Mouse (Mus musculus) lung, embryonic 14.5 days (tissue): ENCODE results near the gene Kansl3. TPM values are rescaled to one million over a fixed set of nuclear protein-coding genes. Genes with fewer than 3 reads are reported as not detected.

ENCODE experiments used
- ATAC-seq: fragments of 200-750 bp; cut with Nextera tagmentation; 2 replicates; pipeline ENCODE4 v1.8.0; 2017; ENCODE audit warnings: mild to moderate bottlenecking, moderate TSS enrichment, moderate library complexity; ENCODE audit not compliant: insufficient read depth
- DNase-seq: peaks from one replicate; pipeline ENCODE4 v3.0.0-alpha.2; 2015
- H3K27ac ChIP-seq: fragments of 300-500 bp; sonication (generic); 2 replicates; pipeline ENCODE4 v1.5.1; 2014; ENCODE audit warnings: low read depth, mild to moderate bottlenecking, moderate library complexity
- H3K27me3 ChIP-seq: fragments of 300-500 bp; sonication (generic); 2 replicates; pipeline ENCODE4 v1.6.1; 2014; ENCODE audit warnings: low read length, control low read depth; ENCODE audit not compliant: insufficient read depth
- H3K36me3 ChIP-seq: fragments of 300-500 bp; sonication (generic); 2 replicates; pipeline ENCODE4 v1.6.1; 2014; ENCODE audit warnings: control low read depth; ENCODE audit not compliant: insufficient read depth
- H3K4me1 ChIP-seq: fragments of 300-500 bp; sonication (generic); 2 replicates; pipeline ENCODE4 v1.6.1; 2014; ENCODE audit warnings: antibody characterized with exemption, control low read depth; ENCODE audit not compliant: insufficient read depth
- H3K4me2 ChIP-seq: fragments of 300-500 bp; sonication (generic); 2 replicates; pipeline ENCODE4 v1.6.1; 2014; ENCODE audit warnings: mild to moderate bottlenecking
- H3K4me3 ChIP-seq: fragments of 300-500 bp; sonication (generic); 2 replicates; pipeline ENCODE4 v1.5.1; 2014; ENCODE audit warnings: low read depth, low read length
- H3K9ac ChIP-seq: fragments of 300-500 bp; sonication (generic); 2 replicates; pipeline ENCODE4 v1.6.1; 2014
- H3K9me3 ChIP-seq: fragments of 300-500 bp; sonication (generic); 2 replicates; pipeline ENCODE4 v1.6.1; 2016; ENCODE audit warnings: low read depth, low read length, control low read depth
- CTCF ChIP-seq: IDR thresholded peaks from 2 replicates; pipeline ENCODE4 v1.5.1; 2016; ENCODE audit warnings: antibody characterized with exemption, low read depth
- WGBS: fragments of 180-500 bp; shearing (Covaris S2); extraction: QIAGEN DNeasy Blood & Tissue Kit; methylation state at CpG from one replicate; pipeline ENCODE4 v1.1.7; 2014; 5-methylcytosine and 5-hydroxymethylcytosine counted together
- polyA plus RNA-seq: library from polyadenylated mRNA; unstranded; fragments of >200 nt; fragmentation: Nextera tagmentation; extraction: Ambion mirVana; gene quantifications from 2 replicates; pipeline ENCODE4 v1.2.1, GENCODE M21; 2014

Gene Kansl3
- polyA plus RNA-seq, 1 experiment from 2014 or later = 46.3 TPM

- no peak overlapping the region for H3K4me2 ChIP-seq
Measured at GRCm38 (mm10) chr1:36321829-36322573, 47.0 kb downstream of the Kansl3 start.

DNA sequence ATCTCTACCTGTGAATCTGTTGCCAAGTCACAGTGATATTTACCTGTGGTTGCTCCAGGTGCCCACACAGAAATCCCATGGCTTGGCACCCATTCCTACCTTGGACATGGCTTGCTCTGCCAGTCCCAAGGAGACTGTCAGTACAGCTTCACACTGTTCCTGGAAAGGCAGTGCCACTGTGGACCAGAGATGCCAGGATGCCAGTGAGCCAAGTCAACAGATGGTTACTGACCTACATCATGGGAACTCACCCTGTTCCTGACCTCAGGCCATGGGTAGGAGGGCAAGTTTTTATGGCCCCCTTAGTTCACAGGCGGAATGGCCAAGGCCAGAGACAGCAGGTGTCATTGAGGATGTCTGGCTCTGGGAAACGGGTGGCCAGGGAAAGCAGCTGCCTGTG is 47.8 kb downstream of the Kansl3 start:
- H3K4me2 ChIP-seq = no peak overlapping the region
- H3K27me3 ChIP-seq = no peaks in the 10 kb centered on the region
- TF ChIP-seq CTCF = no peak
- H3K27ac ChIP-seq = no peak overlapping the region
- peaks cover 4% of the 10 kb centered on the region for H3K4me1 ChIP-seq
- H3K4me3 ChIP-seq = no peak overlapping the region
- H3K9ac ChIP-seq = no peak overlapping the region
- H3K9me3 ChIP-seq = no peaks in the 10 kb centered on the region
- DNase-seq (no peak), ATAC-seq (no peak)
- 62% methylated on average over 2 of the region's 2 CpGs for WGBS
- 0 out of 2 replicates have a peak, but pooled peaks cover 6% of the 10 kb centered on the region for H3K36me3 ChIP-seq

More at GRCm38 (mm10) chr1:36321829-36322573, 47.0 kb downstream of the Kansl3 start:
- Histone ChIP-seq H3K36me3 (0 out of 2 replicates have a peak, but pooled peaks cover 6% of the 10 kb centered on the region), H3K9me3 (no peaks in the 10 kb centered on the region), H3K4me1 (peaks cover 4% of the 10 kb centered on the region), H3K4me3 (no peak overlapping the region), H3K27ac (no peak overlapping the region), H3K27me3 (no peaks in the 10 kb centered on the region), H3K9ac (no peak overlapping the region)
- TF ChIP-seq CTCF = peak; percentile 46; the same call in 1 of the 2 replicates
- 64% methylated on average over 11 of the region's 11 CpGs for WGBS
- no peak for DNase-seq
- ATAC-seq = no peak

DNA sequence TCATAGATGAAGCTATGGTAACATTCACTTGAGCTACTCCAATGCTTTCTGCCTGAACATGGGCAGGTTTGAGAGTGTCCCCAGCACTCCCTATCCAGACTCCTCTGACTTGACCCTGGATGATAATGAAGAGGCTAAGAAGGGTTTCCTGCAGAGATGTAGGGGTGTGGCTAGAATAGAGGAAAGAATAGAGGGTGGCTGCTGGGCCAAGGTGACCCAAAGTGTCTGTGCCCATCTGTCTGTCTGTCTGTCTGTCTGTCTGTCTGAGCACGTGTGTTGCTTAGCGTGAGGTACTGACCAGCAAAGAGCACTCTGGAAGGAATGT is 53.2 kb downstream of the Kansl3 start:
- Histone ChIP-seq H3K4me2 (no peak overlapping the region), H3K36me3 (0 out of 2 replicates have a peak, but pooled peaks cover 6% of the 10 kb centered on the region), H3K9ac (no peak overlapping the region), H3K9me3 (no peaks in the 10 kb centered on the region), H3K27me3 (no peaks in the 10 kb centered on the region), H3K4me1 (no peaks in the 10 kb centered on the region), H3K4me3 (no peak overlapping the region), H3K27ac (no peak overlapping the region)
- no peak for ATAC-seq
- DNase-seq = no peak
- 96% methylated on average over 2 of the region's 2 CpGs for WGBS
- TF ChIP-seq CTCF = no peak

DNA sequence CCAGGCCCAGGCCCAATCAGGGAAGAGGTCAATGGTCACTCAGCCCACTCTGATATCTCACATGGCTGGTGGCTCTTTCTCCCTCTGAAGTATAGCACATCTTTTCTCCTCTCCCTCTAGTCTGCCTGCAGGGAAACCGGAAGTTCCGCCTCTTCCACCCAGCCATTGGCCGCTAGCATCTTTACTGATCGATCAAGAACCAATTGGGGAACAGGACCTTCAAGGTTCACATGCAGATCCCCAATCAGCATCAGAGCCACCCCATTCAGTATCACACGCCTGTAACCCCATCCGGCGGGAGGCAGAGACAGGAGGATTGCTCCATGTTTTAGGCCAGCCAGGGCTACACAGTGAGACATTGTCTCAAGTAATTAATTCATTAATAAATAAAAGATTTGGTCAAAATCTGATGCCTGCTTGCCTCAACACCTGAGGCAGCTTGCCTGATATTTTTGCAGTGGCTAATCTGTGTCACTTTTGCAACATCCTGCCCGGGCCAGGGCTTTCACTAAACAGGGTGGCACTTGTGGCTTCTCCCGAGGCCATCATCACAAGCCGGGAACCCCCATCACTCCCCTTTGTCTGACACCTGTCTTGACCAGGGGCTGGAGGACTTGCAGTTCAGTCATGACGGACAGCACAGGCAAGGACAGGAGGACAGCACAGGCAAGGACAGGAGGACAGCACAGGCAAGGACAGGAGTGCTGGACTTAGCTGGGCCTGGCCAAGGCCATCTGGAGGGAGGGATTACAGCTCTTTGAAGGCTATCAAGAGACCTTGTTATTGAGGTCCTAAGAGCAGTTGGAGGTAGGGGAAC is 53.8 kb downstream of the Kansl3 start:
- 85% methylated on average over 11 of the region's 11 CpGs for whole genome bisulfite sequencing
- no peaks in the 10 kb centered on the region for H3K9me3 ChIP-seq
- no peak for ATAC-seq
- no peak overlapping the region for H3K9ac ChIP-seq
- DNase-seq = peak; percentile 15
- no peak overlapping the region for H3K27ac ChIP-seq
- no peak for TF ChIP-seq CTCF
- no peak overlapping the region for H3K4me2 ChIP-seq
- H3K4me3 ChIP-seq = no peak overlapping the region
- H3K27me3 ChIP-seq = no peaks in the 10 kb centered on the region
- 0 out of 2 replicates have a peak, but pooled peaks cover under 1% of the 10 kb centered on the region for H3K36me3 ChIP-seq
- H3K4me1 ChIP-seq = no peaks in the 10 kb centered on the region

DNA sequence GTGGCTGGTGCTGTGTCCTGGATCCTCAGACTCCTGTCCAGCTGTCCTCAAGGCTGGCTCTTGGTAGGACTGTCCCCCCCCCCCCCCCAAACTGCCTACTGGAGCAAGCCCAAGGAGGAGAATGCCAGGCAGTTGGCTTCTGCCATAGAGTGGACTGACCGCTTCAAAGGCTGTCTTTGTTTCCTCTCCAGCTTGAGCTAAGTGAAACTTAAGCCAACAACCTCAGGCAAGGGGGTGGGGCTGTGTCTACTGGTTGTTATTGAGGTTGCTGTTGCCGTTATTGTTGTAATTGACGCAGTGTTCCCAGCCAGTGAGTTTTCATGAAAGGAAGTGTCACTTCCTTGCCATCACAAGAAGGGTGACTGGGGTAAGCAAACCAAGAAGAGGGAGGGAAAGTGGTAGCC is 59.5 kb downstream of the Kansl3 start:
- Histone ChIP-seq H3K4me1 (0 out of 2 replicates have a peak, but pooled peaks cover 9% of the 10 kb centered on the region), H3K4me2 (peak overlapping the region; percentile 93; the same call in 1 of the 2 replicates), H3K36me3 (no peaks in the 10 kb centered on the region), H3K9ac (no peak overlapping the region), H3K9me3 (no peaks in the 10 kb centered on the region), H3K27ac (no peak overlapping the region), H3K27me3 (peaks cover 3% of the 10 kb centered on the region; the same call in 1 of the 2 replicates), H3K4me3 (peak overlapping the region; percentile 2; the same call in 1 of the 2 replicates)
- TF ChIP-seq CTCF = no peak
- whole genome bisulfite sequencing = 32% methylated on average over 3 of the region's 3 CpGs
- DNase-seq = peak; percentile 64
- ATAC-seq = no peak

DNA sequence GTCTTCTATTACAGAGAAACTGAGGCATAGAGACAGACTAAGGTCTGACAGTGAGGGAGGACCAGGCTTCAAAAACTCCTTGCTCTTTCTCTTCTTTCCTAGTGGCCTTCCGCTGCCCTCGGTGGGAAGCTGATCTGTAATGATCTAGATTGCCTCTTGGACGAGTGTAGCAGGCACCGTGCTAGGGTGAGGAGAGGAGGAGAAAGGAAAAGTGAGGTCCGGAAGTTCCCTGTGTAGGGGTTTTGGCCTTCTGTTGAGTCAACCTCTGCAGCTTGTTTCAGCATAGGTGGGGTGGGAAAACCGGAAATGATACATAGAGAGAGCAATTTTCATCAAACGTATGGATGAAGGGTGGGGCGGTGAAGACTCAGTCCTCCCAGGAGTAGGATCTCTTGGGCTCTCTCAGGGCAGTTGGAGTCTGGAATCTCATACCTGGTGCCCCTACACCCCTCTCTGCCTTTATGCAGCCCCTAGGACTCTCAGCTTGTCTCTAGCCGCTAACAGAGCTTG is 60.0 kb downstream of the Kansl3 start:
- WGBS = 60% methylated on average over 9 of the region's 9 CpGs
- peak overlapping the region; percentile 2; the same call in 1 of the 2 replicates for H3K4me3 ChIP-seq
- H3K4me2 ChIP-seq = peak overlapping the region; percentile 93
- DNase-seq (no peak), ATAC-seq (no peak)
- H3K27ac ChIP-seq = no peak overlapping the region
- H3K36me3 ChIP-seq = no peaks in the 10 kb centered on the region
- TF ChIP-seq CTCF = no peak
- no peak overlapping the region for H3K9ac ChIP-seq
- H3K27me3 ChIP-seq = peaks cover 3% of the 10 kb centered on the region; the same call in 1 of the 2 replicates
- no peaks in the 10 kb centered on the region for H3K9me3 ChIP-seq
- H3K4me1 ChIP-seq = 0 out of 2 replicates have a peak, but pooled peaks cover 9% of the 10 kb centered on the region
